Mouse (Mus musculus) midbrain, embryonic 14.5 days (tissue): ENCODE data around the gene Arhgef19. TPM values are rescaled to one million over a fixed set of nuclear protein-coding genes. Genes with fewer than 3 reads are reported as not detected.

Experiments
- ATAC-seq: fragments of 200-750 bp; cut with Nextera tagmentation; 2 replicates; pipeline ENCODE4 v1.8.0; 2017; ENCODE audit warnings: moderate number of reproducible peaks, moderate library complexity; ENCODE audit not compliant: low FRiP score, low TSS enrichment
- DNase-seq: peaks from one replicate; pipeline ENCODE4 v3.0.0-alpha.2; 2015
- H3K27ac ChIP-seq: fragments of 300-500 bp; sonication (generic); replicated peaks from 2 replicates; pipeline ENCODE4 v1.5.1; 2014; ENCODE audit warnings: mild to moderate bottlenecking, low read depth, low read length, moderate library complexity
- H3K27me3 ChIP-seq: fragments of 300-500 bp; sonication (generic); 2 replicates; pipeline ENCODE4 v1.6.1; 2014; ENCODE audit warnings: low read length, control low read depth, mixed read lengths; ENCODE audit not compliant: control insufficient read depth, insufficient read depth
- H3K36me3 ChIP-seq: fragments of 300-500 bp; sonication (generic); 2 replicates; pipeline ENCODE4 v1.6.1; 2014; ENCODE audit warnings: low read length, control low read depth; ENCODE audit not compliant: control insufficient read depth, insufficient read depth
- H3K4me1 ChIP-seq: fragments of 300-500 bp; sonication (generic); 2 replicates; pipeline ENCODE4 v1.6.1; 2014; ENCODE audit warnings: mild to moderate bottlenecking, antibody characterized with exemption, low read length, control low read depth; ENCODE audit not compliant: control insufficient read depth, insufficient read depth
- H3K4me2 ChIP-seq: fragments of 300-500 bp; sonication (generic); 2 replicates; pipeline ENCODE4 v1.6.1; 2014; ENCODE audit warnings: mild to moderate bottlenecking, low read length, moderate library complexity
- H3K4me3 ChIP-seq: fragments of 300-500 bp; sonication (generic); replicated peaks from 2 replicates; pipeline ENCODE4 v1.5.1; 2014; ENCODE audit warnings: low read depth, low read length
- H3K9ac ChIP-seq: fragments of 300-500 bp; sonication (generic); replicated peaks from 2 replicates; pipeline ENCODE4 v1.6.1; 2014; ENCODE audit warnings: mild to moderate bottlenecking, low read length, moderate library complexity
- H3K9me3 ChIP-seq: fragments of 300-500 bp; sonication (generic); 2 replicates; pipeline ENCODE4 v1.6.1; 2016; ENCODE audit warnings: low read length, control low read depth, mixed read lengths; ENCODE audit not compliant: control insufficient read depth
- WGBS: fragments of 180-500 bp; shearing (Covaris S2); extraction: QIAGEN DNeasy Blood & Tissue Kit; methylation state at CpG from one replicate; pipeline ENCODE4 v1.1.7; 2014; 5-methylcytosine and 5-hydroxymethylcytosine counted together
- polyA plus RNA-seq: library from polyadenylated mRNA; unstranded; fragments of >200 nt; fragmentation: Nextera tagmentation; extraction: Ambion mirVana; gene quantifications from 2 replicates; pipeline ENCODE4 v1.2.1, GENCODE M21; 2014

The Arhgef19 gene
- polyA plus RNA-seq, 1 experiment from 2014 or later: 0.89 TPM

DNA sequence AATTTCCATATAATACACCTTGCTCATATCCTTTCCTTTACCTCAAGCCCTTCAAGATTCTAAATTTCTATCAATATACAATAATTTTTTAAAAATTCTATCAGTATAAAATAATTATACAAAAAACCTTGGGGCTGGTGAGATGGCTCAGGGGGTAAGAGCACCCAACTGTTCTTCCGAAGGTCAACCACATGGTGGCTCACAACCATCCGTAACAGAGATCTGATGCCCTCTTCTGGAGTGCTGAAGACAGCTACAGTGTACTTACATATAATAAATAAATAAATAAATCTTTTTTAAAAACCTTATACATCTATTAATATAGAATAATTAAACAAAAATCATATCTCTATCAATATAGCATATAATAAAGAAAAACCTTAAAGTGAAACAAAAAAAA lies 17.5 kb upstream of the Arhgef19 start:
- no peak for ATAC-seq
- Histone ChIP-seq H3K27ac (no peak overlapping the region), H3K9ac (no peak overlapping the region), H3K4me3 (no peak overlapping the region), H3K9me3 (no peaks in the 10 kb centered on the region), H3K4me2 (no peak overlapping the region), H3K36me3 (no peaks in the 10 kb centered on the region), H3K27me3 (no peaks in the 10 kb centered on the region), H3K4me1 (no peaks in the 10 kb centered on the region)
- WGBS: 76% methylated on average over 2 of the region's 2 CpGs
- DNase-seq: no peak

- 95% methylated on average over 5 of the region's 5 CpGs for WGBS
- no peaks in the 10 kb centered on the region for H3K36me3 ChIP-seq
- H3K27ac ChIP-seq: no peak overlapping the region
- DNase-seq: no peak
- no peak for ATAC-seq
- H3K4me2 ChIP-seq: no peak overlapping the region
- no peaks in the 10 kb centered on the region for H3K9me3 ChIP-seq
- no peak overlapping the region for H3K4me3 ChIP-seq
- no peaks in the 10 kb centered on the region for H3K4me1 ChIP-seq
- no peak overlapping the region for H3K9ac ChIP-seq
- no peaks in the 10 kb centered on the region for H3K27me3 ChIP-seq
These were observed 16.5 kb upstream of the Arhgef19 start for GRCm38 (mm10) chr4:141222752-141223151.

DNA sequence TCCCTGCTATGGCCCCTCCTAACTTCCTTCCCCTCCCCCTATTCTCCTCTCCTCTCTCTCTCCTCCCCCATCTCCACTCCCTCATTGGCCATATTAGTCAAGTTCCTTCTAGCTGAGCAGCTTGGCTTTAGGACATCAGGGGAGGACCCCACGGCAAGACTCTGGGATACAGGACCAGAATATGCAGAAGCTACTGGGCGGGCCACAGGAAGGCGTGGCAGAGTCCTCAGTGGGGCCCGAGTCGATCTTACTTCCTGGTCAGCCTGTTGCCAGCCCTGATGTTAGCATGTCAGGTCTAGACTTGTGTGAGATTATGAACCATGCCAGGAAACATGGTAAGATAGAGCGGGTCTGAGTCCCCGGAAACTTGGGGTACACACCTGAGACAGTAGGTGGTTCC lies 10.6 kb upstream of the Arhgef19 start:
- no peak overlapping the region for H3K27ac ChIP-seq
- WGBS: 92% methylated on average over 7 of the region's 7 CpGs
- H3K27me3 ChIP-seq: no peaks in the 10 kb centered on the region
- no peaks in the 10 kb centered on the region for H3K9me3 ChIP-seq
- ATAC-seq (no peak), DNase-seq (no peak)
- no peak overlapping the region for H3K4me3 ChIP-seq
- H3K4me1 ChIP-seq: no peaks in the 10 kb centered on the region
- H3K4me2 ChIP-seq: no peak overlapping the region
- no peak overlapping the region for H3K9ac ChIP-seq
- no peaks in the 10 kb centered on the region for H3K36me3 ChIP-seq

DNA sequence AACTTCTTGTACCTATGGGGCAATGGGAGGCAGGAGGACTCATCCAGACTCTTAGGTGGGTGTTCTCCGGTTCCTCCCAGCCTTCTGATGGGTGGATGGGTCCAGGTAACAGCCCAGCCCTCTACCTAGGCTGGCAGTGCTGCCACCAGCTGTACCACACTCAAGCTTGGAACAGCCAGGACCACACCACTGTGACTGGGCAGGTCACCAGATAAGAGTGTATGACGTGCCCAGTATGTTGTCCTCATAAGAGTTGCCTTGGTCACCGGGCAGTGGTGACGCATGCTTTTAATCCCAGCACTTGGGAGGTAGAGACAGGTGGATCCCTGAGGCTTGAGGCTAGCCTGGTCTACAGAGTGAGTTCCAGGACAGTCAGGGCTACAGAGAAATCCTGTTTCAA lies 6.1 kb upstream of the Arhgef19 start:
- 92% methylated on average over 4 of the region's 4 CpGs for WGBS
- Histone ChIP-seq H3K9ac (no peak overlapping the region), H3K27me3 (0 out of 2 replicates have a peak, but pooled peaks cover 3% of the 10 kb centered on the region), H3K36me3 (no peaks in the 10 kb centered on the region), H3K27ac (no peak overlapping the region), H3K4me1 (no peaks in the 10 kb centered on the region), H3K4me3 (no peak overlapping the region), H3K4me2 (no peak overlapping the region), H3K9me3 (no peaks in the 10 kb centered on the region)
- no peak for DNase-seq
- ATAC-seq: no peak

DNA sequence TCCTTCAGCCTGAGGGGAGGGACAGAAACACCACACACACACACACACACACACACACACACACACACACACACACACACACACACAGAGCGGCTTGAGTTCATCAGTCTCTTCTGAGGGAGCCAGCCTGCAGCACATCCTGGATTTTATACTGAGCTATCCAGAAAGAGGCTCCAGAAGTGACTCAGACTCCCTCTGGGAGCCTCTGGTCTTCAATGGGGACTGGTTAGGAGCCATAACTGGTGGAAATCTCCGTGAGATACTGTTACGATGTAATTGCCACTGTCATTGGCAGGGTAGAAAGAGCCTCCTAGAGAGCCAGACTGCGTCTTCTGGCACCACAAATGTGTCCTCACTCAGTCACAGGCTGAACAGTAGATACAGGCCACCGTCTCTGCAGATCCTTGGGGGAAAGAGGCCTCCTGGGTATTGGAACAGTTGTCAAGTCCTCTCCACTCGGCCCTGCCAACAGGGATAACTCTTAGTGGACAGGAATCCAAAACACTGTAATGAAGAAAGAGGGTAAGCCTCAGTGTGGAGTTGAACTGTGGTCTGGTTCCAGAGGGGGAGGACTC lies 3.7 kb upstream of the Arhgef19 start:
- H3K4me3 ChIP-seq: no peak overlapping the region
- H3K4me2 ChIP-seq: no peak overlapping the region
- H3K9me3 ChIP-seq: no peaks in the 10 kb centered on the region
- H3K27ac ChIP-seq: no peak overlapping the region
- no peaks in the 10 kb centered on the region for H3K36me3 ChIP-seq
- H3K27me3 ChIP-seq: peaks cover 26% of the 10 kb centered on the region
- no peak overlapping the region for H3K9ac ChIP-seq
- no peak for DNase-seq
- no peak for ATAC-seq
- peaks cover 6% of the 10 kb centered on the region; the same call in 1 of the 2 replicates for H3K4me1 ChIP-seq
- WGBS: 75% methylated on average over 6 of the region's 6 CpGs

GRCm38 (mm10) chr4:141236856-141237255 lies 2.4 kb upstream of the Arhgef19 start:
- peaks cover 6% of the 10 kb centered on the region; the same call in 1 of the 2 replicates for H3K4me1 ChIP-seq
- H3K4me3 ChIP-seq: no peak overlapping the region
- H3K27ac ChIP-seq: no peak overlapping the region
- ATAC-seq: no peak
- peaks cover 39% of the 10 kb centered on the region for H3K27me3 ChIP-seq
- H3K4me2 ChIP-seq: no peak overlapping the region
- H3K9ac ChIP-seq: no peak overlapping the region
- no peaks in the 10 kb centered on the region for H3K9me3 ChIP-seq
- WGBS: 79% methylated on average over 3 of the region's 3 CpGs
- DNase-seq: no peak
- no peaks in the 10 kb centered on the region for H3K36me3 ChIP-seq

GRCm38 (mm10) chr4:141238492-141239387 lies 559 bp upstream of the Arhgef19 start:
- H3K4me2 ChIP-seq: peak overlapping the region; percentile 59
- H3K36me3 ChIP-seq: no peaks in the 10 kb centered on the region
- WGBS: 3% methylated on average over 20 of the region's 20 CpGs
- no peak overlapping the region for H3K27ac ChIP-seq
- ATAC-seq (no peak), DNase-seq (no peak)
- peak overlapping the region; percentile 28 for H3K4me3 ChIP-seq
- H3K4me1 ChIP-seq: peaks cover 13% of the 10 kb centered on the region
- peak overlapping the region; percentile 17; the same call in 1 of the 2 replicates for H3K9ac ChIP-seq
- peaks cover 44% of the 10 kb centered on the region for H3K27me3 ChIP-seq
- no peaks in the 10 kb centered on the region for H3K9me3 ChIP-seq

GRCm38 (mm10) chr4:141240617-141241016 lies 1.3 kb downstream of the Arhgef19 start:
- Histone ChIP-seq H3K4me1 (peaks cover 22% of the 10 kb centered on the region), H3K4me3 (no peak overlapping the region), H3K9me3 (no peaks in the 10 kb centered on the region), H3K4me2 (no peak overlapping the region), H3K27ac (no peak overlapping the region), H3K9ac (no peak overlapping the region), H3K36me3 (no peaks in the 10 kb centered on the region), H3K27me3 (peaks cover 50% of the 10 kb centered on the region)
- ATAC-seq (no peak), DNase-seq (no peak)
- 2% methylated on average over 14 of the region's 14 CpGs for WGBS

DNA sequence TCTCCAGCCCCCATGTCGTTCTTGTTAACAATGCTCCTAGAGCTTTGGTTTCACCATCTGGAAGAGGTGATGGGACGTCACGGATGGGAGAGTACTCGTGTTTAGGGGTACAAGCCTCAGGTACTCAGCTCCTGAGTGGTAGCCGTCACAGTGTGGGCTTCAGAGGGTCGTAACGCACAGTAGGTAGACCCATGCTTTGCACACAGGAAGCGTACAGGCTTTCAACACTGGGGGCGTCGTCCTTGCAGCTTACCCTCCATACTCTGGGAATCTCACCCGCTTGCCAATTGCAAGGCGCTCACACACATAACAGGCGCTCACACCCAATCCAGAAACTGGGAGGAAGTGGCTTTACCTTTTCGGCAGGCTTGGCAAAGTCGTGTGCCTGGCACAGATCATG lies 2.6 kb downstream of the Arhgef19 start:
- peaks cover 30% of the 10 kb centered on the region for H3K4me1 ChIP-seq

More for the DNA sequence above, 2.6 kb downstream of the Arhgef19 start:
- ATAC-seq: no peak
- Histone ChIP-seq H3K9me3 (no peaks in the 10 kb centered on the region), H3K36me3 (no peaks in the 10 kb centered on the region), H3K4me2 (no peak overlapping the region), H3K4me3 (no peak overlapping the region), H3K27ac (no peak overlapping the region), H3K9ac (no peak overlapping the region), H3K27me3 (peaks cover 62% of the 10 kb centered on the region)
- DNase-seq: no peak
- WGBS: 30% methylated on average over 15 of the region's 15 CpGs
